Mouse (Mus musculus) CD4-positive helper T cell, adult 2 months (primary cell): ENCODE measurements around the gene Gm15085.
"Not testable (repeated sequence)": the region's sequence is repeated elsewhere in the genome, so short reads cannot be mapped to it uniquely, and the experiment has no call there.

Experiments
- DNase-seq: peaks from one replicate; pipeline ENCODE4 v3.0.0-alpha.2; 2012; ENCODE audit warnings: low read depth, missing footprints, low spot score

Gene Gm15085

DNA sequence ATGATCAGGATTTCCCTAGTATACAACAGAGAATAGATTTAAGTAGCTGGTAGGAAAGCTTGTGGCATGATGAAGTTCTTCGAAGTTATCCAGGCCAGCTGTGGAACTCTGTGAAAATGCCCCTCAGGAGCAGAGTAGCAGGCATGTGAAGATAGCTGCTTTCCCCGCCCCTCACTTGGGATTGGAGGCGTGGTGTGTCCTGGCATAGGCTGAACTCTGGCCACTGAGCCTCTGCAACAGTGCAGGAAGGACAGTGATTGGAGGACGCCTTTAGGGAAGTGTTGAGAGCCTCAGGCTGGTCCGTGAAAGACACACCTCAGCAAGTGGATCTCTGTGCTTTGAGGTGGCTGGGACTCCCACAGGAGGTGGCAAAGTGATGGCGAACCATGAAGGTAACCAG, at the start of gene Gm15085:
Gene Gm15085 (plus strand): TSS at position 301 of the 400 bp plus-strand sequence.
- not testable (repeated sequence) for DNase-seq
